Mouse (Mus musculus) adrenal gland, adult (tissue): ENCODE measurements around the gene Gm28827.
"Not testable (repeated sequence)": the region's sequence is repeated elsewhere in the genome, so short reads cannot be mapped to it uniquely, and the experiment has no call there.

Experiments
- DNase-seq, 2 experiments: peaks; one replicate each; pipeline ENCODE4 v3.0.0; 2022 to 2023; ENCODE audit warnings: low spot score in 1 of 2; ENCODE audit not compliant: inconsistent age in 2 of 2

Gene Gm28827

GRCm38 (mm10) chrY:83030647-83031046 is at the start of gene Gm28827:
Gm28827 (plus strand) TSS chrY:83030947.
- not testable (repeated sequence) for DNase-seq
